8 mouse cellular contexts compared by ENCODE assay signal in genomic region chr2:118813981-118814836, GRCm38 (mm10). TPM values are rescaled to one million over a fixed set of nuclear protein-coding genes. Genes with fewer than 3 reads are reported as not detected.
DNase-seq lines count a peak whose midpoint lies in the region; ATAC-seq lines count a peak whose summit lies in the region.

TSS of gene Knstrn (plus strand) at chr2:118814003.

- peak; percentile 92 for DNase-seq in 3134 (ENCODE audit: extremely low read depth, insufficient read length, low spot score)
- peak; percentile 93 for DNase-seq in adrenal gland, postnatal 25 days
- peak; percentile 96 for DNase-seq in embryonic facial prominence, embryonic 11.5 days (ENCODE audit: low spot score)
- peak; percentile 98 for DNase-seq in heart, adult 11 months
- DNase-seq in kidney, adult 11 months = peak; percentile 91
- DNase-seq in limb, embryonic 10.5 days (ENCODE audit: low spot score) = peak; percentile 93
- DNase-seq in skeletal muscle tissue, adult 2 months (ENCODE audit: low read depth, low spot score) = peak; percentile 56

- peaks cover 5% of the 10 kb centered on the region; the same call in 1 of the 2 replicates for H3K4me1 ChIP-seq in embryonic facial prominence, embryonic 11.5 days (ENCODE audit: control insufficient read depth, insufficient read depth, low read length)
- peaks cover 15% of the 10 kb centered on the region for H3K4me1 ChIP-seq in limb, embryonic 10.5 days
- H3K4me1 ChIP-seq in midbrain, embryonic 12.5 days = peaks cover 22% of the 10 kb centered on the region

- H3K4me3 ChIP-seq in embryonic facial prominence, embryonic 11.5 days (ENCODE audit: low read depth, low read length) = peak within 1 kb of the TSS; percentile 81
- peak within 1 kb of the TSS; percentile 84 for H3K4me3 ChIP-seq in limb, embryonic 10.5 days
- H3K4me3 ChIP-seq in midbrain, embryonic 12.5 days = peak within 1 kb of the TSS; percentile 63

- under 1% methylated on average over 49 of the region's 49 CpGs for WGBS in embryonic facial prominence, embryonic 11.5 days
- WGBS in limb, embryonic 10.5 days = under 1% methylated on average over 49 of the region's 49 CpGs
- 1% methylated on average over 49 of the region's 49 CpGs for WGBS in midbrain, embryonic 12.5 days

- peak within 1 kb of the TSS; percentile 76 for H3K4me2 ChIP-seq in embryonic facial prominence, embryonic 11.5 days (ENCODE audit: low read depth, low read length)
- peak within 1 kb of the TSS; percentile 81 for H3K4me2 ChIP-seq in midbrain, embryonic 12.5 days (replicated peaks)

- H3K27ac ChIP-seq in embryonic facial prominence, embryonic 11.5 days (replicated peaks; ENCODE audit: low read depth, low read length) = peak within 1 kb of the TSS; percentile 70
- H3K27ac ChIP-seq in limb, embryonic 10.5 days = peak within 1 kb of the TSS; percentile 95
- peak within 1 kb of the TSS; percentile 54; the same call in 1 of the 2 replicates for H3K27ac ChIP-seq in midbrain, embryonic 12.5 days (replicated peaks)

- no peaks in the 10 kb centered on the region for H3K27me3 ChIP-seq in embryonic facial prominence, embryonic 11.5 days (ENCODE audit: control insufficient read depth, insufficient read depth, low read length)
- 0 out of 2 replicates have a peak, but pooled peaks cover 6% of the 10 kb centered on the region for H3K27me3 ChIP-seq in limb, embryonic 10.5 days (ENCODE audit: low read depth, poor library complexity, severe bottlenecking)
- H3K27me3 ChIP-seq in midbrain, embryonic 12.5 days = no peaks in the 10 kb centered on the region

- ATAC-seq in embryonic facial prominence, embryonic 11.5 days (replicated peaks; ENCODE audit: insufficient number of reproducible peaks, low FRiP score, low TSS enrichment, low read depth) = peak; percentile 96
- ATAC-seq in midbrain, embryonic 12.5 days (ENCODE audit: low FRiP score, low read depth) = peak; percentile 96

- peak within 1 kb of the TSS; percentile 93 for H3K9ac ChIP-seq in embryonic facial prominence, embryonic 11.5 days (replicated peaks; ENCODE audit: low read length)
- peak within 1 kb of the TSS; percentile 59 for H3K9ac ChIP-seq in midbrain, embryonic 12.5 days (replicated peaks)

- no peaks in the 10 kb centered on the region; the same call in none of the 2 replicates for H3K36me3 ChIP-seq in embryonic facial prominence, embryonic 11.5 days (replicated peaks; ENCODE audit: control insufficient read depth, insufficient read depth, low read depth, low read length)
- H3K36me3 ChIP-seq in limb, embryonic 10.5 days = peaks cover 40% of the 10 kb centered on the region
- peaks cover 20% of the 10 kb centered on the region for H3K36me3 ChIP-seq in midbrain, embryonic 12.5 days

- H3K9me3 ChIP-seq in embryonic facial prominence, embryonic 11.5 days (replicated peaks; ENCODE audit: control insufficient read depth, low read length) = no peaks in the 10 kb centered on the region
- H3K9me3 ChIP-seq in limb, embryonic 10.5 days (replicated peaks) = no peaks in the 10 kb centered on the region
- H3K9me3 ChIP-seq in midbrain, embryonic 12.5 days = no peaks in the 10 kb centered on the region

RNA-seq across cellular contexts. Expression of gene Knstrn, which starts in this region (rescaled TPM):
- total RNA-seq in adrenal gland, postnatal 25 days (2021) = 7.6 and 10.7 TPM in 2 replicates
- polyA plus RNA-seq in embryonic facial prominence, embryonic 11.5 days (2014; fragmentation: Nextera tagmentation; extraction: Ambion mirVana) = 176 and 195 TPM in 2 replicates
- polyA plus RNA-seq in limb, embryonic 10.5 days (2016; fragmentation: Nextera tagmentation; extraction: Ambion mirVana) = 150 and 157 TPM in 2 replicates
- 134 and 147 TPM in 2 replicates for polyA plus RNA-seq in midbrain, embryonic 12.5 days (2016; fragmentation: Nextera tagmentation; extraction: Ambion mirVana)

Comparison
In these comparisons a context has a peak if more than half of its experiments do, and no peak if none do; other contexts are left out.
1. Peak in every context shown above with its lines: DNase-seq, ATAC-seq, H3K4me3 ChIP-seq and H3K27ac ChIP-seq.